Mouse (Mus musculus) heart, postnatal 14 days (tissue): Measurements from ENCODE around the gene Sh2b1. TPM values are rescaled to one million over a fixed set of nuclear protein-coding genes. Genes with fewer than 3 reads are reported as not detected.

Source experiments
- DNase-seq, 2 experiments: peaks; one replicate each; pipeline ENCODE4 v3.0.0; 2021 to 2022
- intact Hi-C: fragments of 180-260 bp; cut with DNase I; formaldehyde crosslinking; loops from one replicate; pipeline ENCODE4 v1.15.1; 2025
- total RNA-seq, 2 experiments: library from RNA; stranded (reverse); gene quantifications; 2 replicates each; pipeline ENCODE4 v1.2.3; 2021

The Sh2b1 gene
- total RNA-seq, 2 experiments from 2014 or later = 44.3 to 44.8 TPM

GRCm38 (mm10) chr7:126482392-126482871 is 7.2 kb upstream of the Sh2b1 start:
- intact Hi-C loops = loop anchor here (1.0 to 10.0 kb wide), 2 partner anchors 46 to 162 kb away; partner anchors contain the start of gene Sgf29
- DNase-seq = peak; percentile 80 to 82

GRCm38 (mm10) chr7:126481699-126482098 is 6.5 kb upstream of the Sh2b1 start:
- intact Hi-C loops = loop anchor here (1.0 to 10.0 kb wide), 2 partner anchors 47 to 163 kb away; partner anchors contain the start of gene Sgf29
- no peak for DNase-seq

- no peak for DNase-seq
- intact Hi-C loops = loop anchor here (5.0 kb wide), 1 partner anchor 37 kb away; no protein-coding TSS in a partner anchor
These were observed 703 bp downstream of the Sh2b1 start for GRCm38 (mm10) chr7:126474486-126474955.

GRCm38 (mm10) chr7:126473470-126474086 is 1.6 kb downstream of the Sh2b1 start:
- no peak for DNase-seq
- intact Hi-C loops = loop anchor here (5.0 kb wide), 1 partner anchor 36 kb away; no protein-coding TSS in a partner anchor

- intact Hi-C loops = loop anchor here (5.0 kb wide), 1 partner anchor 35 kb away; no protein-coding TSS in a partner anchor
- no peak for DNase-seq
These were observed 2.5 kb downstream of the Sh2b1 start for GRCm38 (mm10) chr7:126472713-126473112.

- intact Hi-C loops = loop anchor here (5.0 kb wide), 1 partner anchor 35 kb away; no protein-coding TSS in a partner anchor
These were observed 2.9 kb downstream of the Sh2b1 start for GRCm38 (mm10) chr7:126472306-126472705.

GRCm38 (mm10) chr7:126471853-126472252 is 3.4 kb downstream of the Sh2b1 start:
- DNase-seq = no peak
- intact Hi-C loops = loop anchor here (5.0 kb wide), 1 partner anchor 35 kb away; no protein-coding TSS in a partner anchor

More at GRCm38 (mm10) chr7:126472306-126472705, 2.9 kb downstream of the Sh2b1 start:
- DNase-seq = no peak

- intact Hi-C loops = loop anchor here (5.0 kb wide), 1 partner anchor 34 kb away; no protein-coding TSS in a partner anchor
- no peak for DNase-seq
These were observed 3.9 kb downstream of the Sh2b1 start for GRCm38 (mm10) chr7:126471361-126471760.

GRCm38 (mm10) chr7:126470077-126470476 is 5.1 kb downstream of the Sh2b1 start:
- DNase-seq = no peak
- intact Hi-C loops = loop anchor here (5.0 kb wide), 1 partner anchor 33 kb away; no protein-coding TSS in a partner anchor

- no peak for DNase-seq
- intact Hi-C loops = loop anchor here (5.0 kb wide), 1 partner anchor 71 kb away; the partner anchor contains the start of gene Nfatc2ip
These were observed 7.2 kb downstream of the Sh2b1 start for GRCm38 (mm10) chr7:126467834-126468627.

- intact Hi-C loops = loop anchor here (5.0 kb wide), 1 partner anchor 70 kb away; the partner anchor contains the start of gene Nfatc2ip
- DNase-seq = peak; percentile 44 to 69
These were observed 8.0 kb downstream of the Sh2b1 start for GRCm38 (mm10) chr7:126467271-126467670.

GRCm38 (mm10) chr7:126466707-126467106 is 8.5 kb downstream of the Sh2b1 start:
- DNase-seq = no peak
- intact Hi-C loops = loop anchor here (5.0 kb wide), 1 partner anchor 69 kb away; the partner anchor contains the start of gene Nfatc2ip

GRCm38 (mm10) chr7:126466116-126466515 is 9.1 kb downstream of the Sh2b1 start:
- DNase-seq = no peak
- intact Hi-C loops = loop anchor here (5.0 kb wide), 1 partner anchor 69 kb away; the partner anchor contains the start of gene Nfatc2ip

- intact Hi-C loops = loop anchor here (5.0 kb wide), 1 partner anchor 68 kb away; the partner anchor contains the start of gene Nfatc2ip
- peak in 1 of 2 experiments; percentile 45 for DNase-seq
These were observed 9.8 kb downstream of the Sh2b1 start for GRCm38 (mm10) chr7:126465246-126466030.

- intact Hi-C loops = loop anchor here (5.0 kb wide), 1 partner anchor 68 kb away; the partner anchor contains the start of gene Nfatc2ip
- peak; percentile 32 to 59 for DNase-seq
These were observed 10.4 kb downstream of the Sh2b1 start for GRCm38 (mm10) chr7:126464836-126465235.

- DNase-seq = peak; percentile 39 to 41
- intact Hi-C loops = no loop called here
These were observed 11.1 kb downstream of the Sh2b1 start for GRCm38 (mm10) chr7:126464121-126464520.

- intact Hi-C loops = no loop called here
- DNase-seq = no peak
These were observed 11.7 kb downstream of the Sh2b1 start for GRCm38 (mm10) chr7:126463547-126463946.

- no peak for DNase-seq
- intact Hi-C loops = no loop called here
These were observed 12.2 kb downstream of the Sh2b1 start, which contains the start of gene Atp2a1 for GRCm38 (mm10) chr7:126463004-126463403. Atp2a1 (minus strand) TSS chr7:126463108.

GRCm38 (mm10) chr7:126461626-126462025 is 13.6 kb downstream of the Sh2b1 start:
- intact Hi-C loops = no loop called here
- DNase-seq = no peak
